Mouse (Mus musculus): ENCODE results near the gene Thap4. TPM values are rescaled to one million over a fixed set of nuclear protein-coding genes. Genes with fewer than 3 reads are reported as not detected.

Thap4 gene
- total and polyA plus RNA-seq, 3 experiments, result 35.8 to 52.4 (median 50.2) TPM

DNA sequence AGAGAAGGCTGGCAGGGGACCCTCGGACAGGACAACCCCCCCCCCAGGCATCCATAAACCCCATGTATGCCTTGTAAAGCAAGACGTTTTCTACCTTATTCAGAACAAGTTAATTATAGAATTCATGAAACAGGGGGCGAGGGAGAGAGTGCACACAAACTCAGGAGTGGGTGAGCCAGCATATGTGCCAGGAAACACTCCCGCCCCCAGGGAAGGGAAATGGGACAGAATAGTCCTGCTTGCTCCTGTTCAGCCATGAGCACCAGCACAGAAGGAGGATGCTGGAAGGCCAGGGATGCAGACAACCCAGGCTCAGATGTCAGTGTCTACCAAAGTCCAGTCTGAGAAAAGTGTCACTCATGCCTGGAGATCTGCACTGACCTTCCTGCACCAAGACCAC is 55.5 kb downstream of the Thap4 start:
- Histone ChIP-seq H3K79me2 (replicated peaks; ENCODE audit: control insufficient read depth, extremely low read depth, insufficient read depth, poor library complexity, severe bottlenecking) (no peaks in the 10 kb centered on the region), H3K9ac (ENCODE audit: insufficient read depth, low read depth) (no peak overlapping the region), H3K4me2 (ENCODE audit: insufficient read depth, low read depth, poor library complexity, severe bottlenecking) (no peak overlapping the region), H3K9me3 (replicated peaks; ENCODE audit: low read length) (no peaks in the 10 kb centered on the region), H3K27ac (ENCODE audit: insufficient read depth, low read depth) (no peak overlapping the region), H3K27me3 (replicated peaks) (no peaks in the 10 kb centered on the region), H3K4me1 (ENCODE audit: control insufficient read depth in 1 of 2, insufficient read depth in 2 of 2) (peaks cover 0 to 19% of the 10 kb centered on the region in 2 experiments; a peak in 2 of 4 replicates), H3K4me3 (replicated peaks in 1 of 3; ENCODE audit: low read depth in 2 of 3, low read length in 2 of 3, poor library complexity in 1 of 3) (no peak overlapping the region), H3K36me3 (replicated peaks in 1 of 2; ENCODE audit: control insufficient read depth in 1 of 2, insufficient read depth in 1 of 2, low read length in 1 of 2) (peaks cover 5 to 28% of the 10 kb centered on the region in 2 experiments)
- dilution Hi-C loops (cut with MboI; ENCODE audit: extremely low pct_ligation_motif_present, extremely low pct_unique_long_range_greater_than_20kb, low sequenced_read_pairs) (no loop called here), in situ Hi-C loops (cut with MboI; ENCODE audit: low pct_ligation_motif_present, low pct_unique_long_range_greater_than_20kb, low sequenced_read_pairs) (no loop called here)
- TF ChIP-seq JUN (IDR thresholded peaks at IDR 0.05; ENCODE audit: insufficient read depth, low read depth, low read length), result no peak
- no peak for TF ChIP-seq MEF2A (IDR thresholded peaks at IDR 0.05; ENCODE audit: borderline replicate concordance, low read depth, low read length)
- TF ChIP-seq ETS1 (conservative IDR thresholded peaks at IDR 0.05; ENCODE audit: low read depth, low read length), result no peak
- TF ChIP-seq RCOR1 (conservative IDR thresholded peaks at IDR 0.05; ENCODE audit: low read depth, low read length), result no peak
- no peak for TF ChIP-seq ZMIZ1 (IDR thresholded peaks at IDR 0.05; ENCODE audit: low read depth, low read length)
- TF ChIP-seq RAD21 (IDR thresholded peaks at IDR 0.05; ENCODE audit: low read depth, low read length), result no peak
- no peak for TF ChIP-seq TCF12 (IDR thresholded peaks at IDR 0.05; ENCODE audit: low read depth, low read length)
- TF ChIP-seq USF1 (IDR thresholded peaks at IDR 0.05; ENCODE audit: low read depth, low read length), result no peak
- no peak for TF ChIP-seq USF2 (conservative IDR thresholded peaks at IDR 0.05; ENCODE audit: low read depth, low read length)
- TF ChIP-seq ZC3H11A (IDR thresholded peaks at IDR 0.05; ENCODE audit: low read depth, low read length), result no peak
- no peak for TF ChIP-seq ZNF384 (IDR thresholded peaks at IDR 0.05; ENCODE audit: low read depth, low read length)
- no peak for TF ChIP-seq MXI1 (IDR thresholded peaks at IDR 0.05; ENCODE audit: low read depth, low read length)
- no peak for TF ChIP-seq JUND (conservative IDR thresholded peaks at IDR 0.05; ENCODE audit: low read depth, low read length)
- no peak for TF ChIP-seq KAT2A (IDR thresholded peaks at IDR 0.05; ENCODE audit: insufficient replicate concordance, low read length)
- no peak for TF ChIP-seq PAX5 (IDR thresholded peaks at IDR 0.05; ENCODE audit: low read length)
- TF ChIP-seq E2F4 (IDR thresholded peaks at IDR 0.05; ENCODE audit: insufficient replicate concordance, low read depth, low read length), result no peak
- no peak for TF ChIP-seq MAX (IDR thresholded peaks at IDR 0.05; ENCODE audit: low read length)
- no peak for DNase-seq (ENCODE audit: extremely low read depth)

DNA sequence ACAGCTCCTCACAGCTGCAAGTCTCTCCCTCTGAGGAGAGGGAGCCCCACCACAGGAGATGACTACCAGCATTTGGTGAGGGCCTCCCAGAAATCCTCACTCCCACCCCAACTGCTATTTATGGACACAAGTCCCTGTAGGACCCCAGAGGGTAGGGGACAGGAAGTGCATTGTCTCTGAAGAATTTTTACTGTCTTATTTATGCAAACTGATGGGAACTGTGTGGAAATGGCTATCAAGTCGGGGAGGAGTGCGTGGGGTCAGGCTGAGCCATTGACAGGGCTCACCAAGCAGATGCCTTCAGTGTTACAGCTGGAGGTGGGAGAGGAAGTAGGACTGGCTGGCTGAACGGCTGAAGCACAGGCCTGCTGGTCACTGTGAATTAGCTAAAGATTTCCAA is 57.3 kb downstream of the Thap4 start:
- H3K9me3 ChIP-seq (replicated peaks; ENCODE audit: low read length), result no peaks in the 10 kb centered on the region
- H3K4me2 ChIP-seq (ENCODE audit: insufficient read depth, low read depth, poor library complexity, severe bottlenecking), result no peak overlapping the region
- dilution Hi-C loops (cut with MboI; ENCODE audit: extremely low pct_ligation_motif_present, extremely low pct_unique_long_range_greater_than_20kb, low sequenced_read_pairs) (no loop called here), in situ Hi-C loops (cut with MboI; ENCODE audit: low pct_ligation_motif_present, low pct_unique_long_range_greater_than_20kb, low sequenced_read_pairs) (no loop called here)
- H3K4me3 ChIP-seq (replicated peaks in 1 of 3; ENCODE audit: low read depth in 2 of 3, low read length in 2 of 3, poor library complexity in 1 of 3), result no peak overlapping the region
- no peaks in the 10 kb centered on the region for H3K27me3 ChIP-seq (replicated peaks)
- TF ChIP-seq POLR2A (IDR thresholded peaks at IDR 0.05; ENCODE audit: low read depth, low read length) (no peak), MXI1 (IDR thresholded peaks at IDR 0.05; ENCODE audit: low read depth, low read length) (no peak), CHD2 (IDR thresholded peaks at IDR 0.05; ENCODE audit: low read length) (no peak), NRF1 (IDR thresholded peaks at IDR 0.05; ENCODE audit: low read depth, low read length) (no peak)
- H3K9ac ChIP-seq (ENCODE audit: insufficient read depth, low read depth), result no peak overlapping the region
- no peaks in the 10 kb centered on the region for H3K79me2 ChIP-seq (replicated peaks; ENCODE audit: control insufficient read depth, extremely low read depth, insufficient read depth, poor library complexity, severe bottlenecking)
- no peak for DNase-seq (ENCODE audit: extremely low read depth)
- H3K4me1 ChIP-seq (ENCODE audit: control insufficient read depth in 1 of 2, insufficient read depth in 2 of 2), result peaks cover 0 to 19% of the 10 kb centered on the region in 2 experiments; a peak in 2 of 4 replicates
- peaks cover 0 to 12% of the 10 kb centered on the region in 2 experiments for H3K36me3 ChIP-seq (replicated peaks in 1 of 2; ENCODE audit: control insufficient read depth in 1 of 2, insufficient read depth in 1 of 2, low read length in 1 of 2)
- H3K27ac ChIP-seq (ENCODE audit: insufficient read depth, low read depth), result no peak overlapping the region
